Mouse (Mus musculus): ENCODE results near the gene Tecpr2.

- no peak for TF ChIP-seq CTCF (IDR thresholded peaks at IDR 0.05; ENCODE audit: control insufficient read depth, insufficient read depth, low read length)
- no peak for TF ChIP-seq POLR2A (IDR thresholded peaks at IDR 0.05; ENCODE audit: borderline replicate concordance, control insufficient read depth, low read depth, low read length)
These were observed 132.1 kb downstream of the Tecpr2 start for GRCm38 (mm10) chr12:111021138-111021537.
